Mouse (Mus musculus): ENCODE measurements at regions not wholly inside any gene's neighbourhood (a gene's known extent, or its start where the extent isn't known, plus 50 kb on each side); places are given as distances from the start of the nearest gene placed in this dataset.

- peak; percentile 76 for TF ChIP-seq CTCF (IDR thresholded peaks at IDR 0.05; ENCODE audit: control insufficient read depth, insufficient read depth, low read length)
- no peak for TF ChIP-seq POLR2A (IDR thresholded peaks at IDR 0.05; ENCODE audit: borderline replicate concordance, control insufficient read depth, low read depth, low read length)
Measured at GRCm38 (mm10) chr3:9067048-9067447, 542.8 kb downstream of the Zfp704 start.
